Mouse (Mus musculus) urinary bladder, postnatal 10 days (tissue): ENCODE data around the gene Ly6g6e.
A peak's percentile ranks its signal among the peaks of the same experiment; 100 is the strongest.

ENCODE experiments used
- DNase-seq: peaks from one replicate; pipeline ENCODE4 v3.0.0; 2022; ENCODE audit warnings: low spot score

Ly6g6e gene

DNA sequence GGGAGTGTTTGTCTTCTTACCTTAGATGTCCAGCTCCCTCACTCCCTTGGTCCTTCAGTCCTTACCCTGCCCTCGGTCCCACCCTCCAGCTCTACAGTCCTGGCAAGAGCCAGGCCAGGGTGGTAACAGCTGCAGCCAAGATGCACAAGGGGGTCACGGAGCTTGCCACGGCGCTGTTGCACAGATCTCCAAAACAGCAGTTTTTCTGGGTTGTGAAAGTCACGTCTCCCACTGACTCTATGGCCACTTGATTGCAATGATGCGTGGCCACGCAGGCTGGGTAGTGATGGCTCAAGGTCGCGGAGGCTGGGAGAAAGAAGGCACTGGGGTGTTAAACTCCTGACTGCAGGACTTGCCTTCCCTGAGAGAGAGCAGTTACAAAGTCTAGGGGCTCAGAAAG is 5.2 kb upstream of the Ly6g6e start:
- no peak for DNase-seq

DNA sequence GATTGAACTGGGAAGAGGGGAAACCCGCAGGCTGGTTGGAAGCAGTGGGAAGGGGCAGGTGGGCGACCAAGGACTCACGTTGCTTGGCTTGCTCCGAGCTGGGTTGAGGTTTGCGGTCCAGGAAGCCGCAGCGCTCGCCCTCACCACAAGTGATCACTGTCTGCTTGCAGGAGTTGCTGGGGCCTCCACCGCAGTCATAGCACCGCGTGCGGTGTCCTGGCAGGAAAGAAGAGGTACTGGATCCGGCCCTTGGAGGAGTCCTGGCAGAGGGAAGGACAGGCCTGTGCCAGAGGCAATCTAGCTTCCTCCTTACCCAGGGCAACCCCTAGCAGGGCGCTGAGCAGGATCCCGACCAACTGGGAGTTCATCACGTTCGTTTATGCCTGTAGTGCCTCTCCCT is 2.6 kb upstream of the Ly6g6e start:
- DNase-seq, result no peak

DNA sequence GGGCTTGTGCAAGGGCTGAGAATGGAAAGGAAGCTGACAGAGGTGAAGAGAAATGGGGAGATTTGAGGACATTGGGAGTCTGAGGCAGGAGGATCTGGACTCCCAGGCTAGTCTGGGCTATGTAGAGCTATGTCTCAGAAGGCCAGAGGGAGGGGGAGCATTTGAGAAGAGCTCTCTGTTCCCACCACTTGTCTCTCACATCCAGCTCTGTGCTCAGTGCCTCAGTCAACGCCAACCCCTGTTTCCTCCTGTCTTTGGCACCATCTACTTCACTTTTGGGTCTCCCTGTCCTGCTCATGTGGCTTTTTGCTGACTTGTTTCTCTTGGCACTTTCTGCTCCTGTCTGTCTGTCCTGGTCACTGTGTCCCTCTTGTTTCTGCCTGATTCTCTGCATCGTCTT is 583 bp downstream of the Ly6g6e start:
- DNase-seq, result no peak

DNA sequence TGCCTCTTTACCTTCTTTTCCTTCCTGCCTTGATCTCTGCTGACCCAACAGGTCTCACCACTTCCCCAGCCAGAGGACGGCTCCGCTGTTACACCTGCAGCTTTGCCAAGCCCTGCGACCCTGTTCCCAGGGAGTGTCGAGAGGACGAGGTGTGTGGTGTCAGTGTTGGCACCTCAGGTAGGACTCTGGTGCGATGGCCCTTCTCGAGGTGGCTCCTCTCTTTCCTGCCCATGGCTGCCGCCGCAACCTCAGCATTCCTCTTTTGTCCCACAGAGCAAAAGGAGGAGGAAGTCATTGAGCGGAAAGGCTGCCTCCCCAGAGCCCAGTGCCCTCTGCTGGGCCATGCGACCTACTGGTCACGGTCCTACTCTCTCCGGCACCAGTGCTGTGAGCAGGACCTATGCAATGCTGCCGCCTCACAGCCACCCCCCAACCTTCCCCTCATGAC is 1.1 kb downstream of the Ly6g6e start, which contains the start of gene Ly6g6d:
Gene Ly6g6d, minus strand, starts transcription at position 280 of the 448 bp plus-strand sequence.
- no peak for DNase-seq

DNA sequence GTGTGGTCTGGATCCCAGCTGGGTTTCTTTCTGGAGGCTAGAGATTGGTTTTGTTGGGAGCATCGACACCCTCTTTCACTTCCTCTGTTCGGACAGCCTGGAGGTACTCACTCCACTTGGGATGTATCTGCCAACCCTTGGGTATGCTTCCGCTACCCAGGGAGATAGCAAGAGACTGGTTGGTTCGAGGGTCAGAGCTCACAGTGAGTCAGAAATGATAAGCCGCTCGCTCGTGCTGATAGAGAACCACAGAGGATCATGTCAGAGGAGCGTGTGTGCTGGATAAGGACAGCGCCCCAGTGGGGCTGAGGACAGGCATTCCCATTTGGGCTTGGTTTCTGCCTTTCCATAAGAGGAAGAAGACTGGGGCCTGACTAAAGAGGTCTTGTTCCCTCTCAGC is 3.1 kb downstream of the Ly6g6e start:
- no peak for DNase-seq

DNA sequence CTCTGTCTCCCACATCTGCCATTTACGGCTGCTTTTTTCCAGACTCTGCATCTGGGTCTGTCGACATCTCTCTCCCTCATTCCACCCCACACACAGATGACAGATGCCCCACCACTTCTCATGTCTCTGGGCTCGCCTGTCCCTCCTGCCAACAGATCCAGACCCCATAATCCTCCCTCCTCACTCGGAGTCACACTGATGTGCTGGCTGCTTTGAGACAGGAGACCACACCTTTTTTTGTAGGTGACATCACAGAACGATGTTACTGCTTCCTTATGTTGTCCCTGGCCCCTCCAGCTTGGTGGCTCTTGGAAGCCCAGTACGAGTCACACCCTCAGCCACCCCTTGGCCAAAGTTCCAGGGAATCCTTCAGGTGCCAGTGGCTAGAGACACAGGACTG is 3.5 kb downstream of the Ly6g6e start:
- DNase-seq, result no peak

DNA sequence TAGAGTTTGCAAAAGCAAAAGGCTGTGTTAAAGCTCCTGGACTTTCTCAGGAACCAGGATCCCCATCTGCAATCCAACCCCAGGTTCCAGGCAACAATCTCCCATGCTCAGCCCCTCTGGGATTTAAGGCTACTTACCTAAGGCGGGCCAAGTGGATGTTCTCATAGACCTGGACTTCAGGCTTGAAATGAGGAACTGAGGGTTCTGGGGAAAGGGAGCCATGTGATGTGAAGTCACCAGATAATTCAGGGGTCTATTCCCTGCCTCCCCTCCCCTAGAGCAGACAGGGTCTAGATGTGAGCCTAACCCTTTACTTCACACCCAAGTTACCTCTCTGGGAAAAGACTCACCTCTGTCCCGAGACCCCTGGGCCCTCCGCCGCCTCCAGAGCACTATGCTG is 4.0 kb downstream of the Ly6g6e start:
- no peak for DNase-seq

DNA sequence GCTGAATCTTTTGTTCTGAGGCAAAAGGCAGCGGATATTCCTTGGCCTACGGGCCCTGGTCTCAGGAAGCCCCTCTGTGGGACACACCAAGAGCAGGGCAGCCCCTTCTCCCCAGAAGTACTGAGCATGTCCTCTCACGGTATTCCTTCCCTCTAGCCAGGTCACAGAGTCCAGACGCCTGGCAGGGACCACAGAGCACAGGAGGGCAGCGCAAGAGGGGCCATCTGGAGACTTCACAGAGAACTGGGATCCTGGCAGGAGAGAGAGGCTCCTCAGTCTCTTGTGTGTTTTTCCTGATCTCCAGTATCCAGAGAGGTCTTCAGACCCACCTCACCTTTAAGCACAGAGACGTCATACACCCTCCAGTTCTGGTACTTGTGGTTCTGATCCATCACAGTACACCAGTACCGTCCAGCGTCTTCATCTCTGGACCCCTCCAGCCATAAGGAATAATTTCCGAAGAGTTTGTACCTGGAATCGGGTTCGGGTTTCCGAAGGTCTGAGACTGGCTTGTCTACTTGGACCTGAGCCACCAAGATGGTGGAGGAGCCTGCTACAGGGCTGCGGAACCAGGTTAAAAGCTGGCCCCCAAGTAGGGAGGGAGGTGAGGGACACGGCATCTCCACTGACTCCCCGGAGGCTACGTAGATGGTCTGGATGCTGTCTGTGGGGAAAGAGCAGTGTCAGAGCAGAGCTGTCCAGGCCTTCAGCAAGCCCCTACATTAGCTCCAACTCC is 6.3 kb downstream of the Ly6g6e start:
- DNase-seq, result no peak

DNA sequence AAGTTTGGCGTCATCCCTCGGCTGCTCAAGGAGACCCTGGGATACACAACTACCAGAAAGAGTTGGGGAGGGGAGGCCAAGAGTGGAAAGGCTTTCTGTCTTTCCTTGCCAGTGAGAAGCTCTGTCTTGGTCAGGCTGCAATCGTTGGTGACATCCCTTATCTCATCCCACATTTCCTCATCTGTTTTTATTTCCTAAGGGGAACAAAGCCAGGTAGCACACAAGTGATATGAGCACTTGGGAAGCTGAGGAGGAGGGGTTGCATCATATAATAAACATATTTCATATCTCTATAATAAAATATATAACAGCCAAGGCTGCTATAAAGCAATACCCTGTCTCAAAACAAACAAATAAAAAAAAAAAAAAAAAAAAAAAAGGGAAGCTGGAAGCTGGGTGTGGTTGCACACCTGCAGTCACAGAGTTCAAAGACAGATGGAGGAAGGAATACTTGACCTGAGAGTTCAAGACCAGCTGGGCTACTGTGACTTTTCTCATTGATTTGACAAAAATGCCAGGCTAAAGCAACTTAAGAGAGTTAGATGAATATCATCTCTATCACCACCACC is 7.3 kb downstream of the Ly6g6e start:
- DNase-seq, result no peak

DNA sequence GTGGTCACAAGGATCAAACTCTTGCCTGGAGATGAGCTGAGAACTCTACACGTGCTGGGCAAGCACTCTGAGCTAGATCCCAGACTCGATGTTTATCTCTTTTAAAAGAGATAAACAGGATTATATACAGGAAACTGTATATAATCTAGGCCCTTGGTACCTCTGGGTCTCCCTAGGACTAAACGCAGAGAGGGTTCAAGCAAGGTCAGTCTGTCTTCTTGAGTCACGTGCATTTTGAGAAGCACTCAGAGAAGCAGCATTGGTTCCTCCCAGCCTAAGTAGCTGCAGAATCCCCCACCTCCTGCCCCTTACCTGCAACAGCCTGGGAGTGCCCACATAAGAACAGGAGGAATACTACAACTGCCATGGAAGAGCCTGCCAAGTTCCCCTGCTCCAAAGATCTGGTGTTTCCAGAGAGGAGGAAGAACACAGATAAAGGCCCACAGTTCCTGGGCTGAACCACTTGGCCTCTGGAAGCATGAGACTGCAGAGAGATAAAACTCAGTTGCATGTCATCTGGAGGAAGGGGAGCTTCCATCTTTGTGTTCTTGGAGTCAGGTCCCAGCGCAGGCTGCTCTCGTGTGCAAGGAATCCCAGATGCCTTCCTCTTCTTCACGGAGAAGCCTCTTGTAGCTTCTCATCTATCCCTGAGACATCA is 8.6 kb downstream of the Ly6g6e start, which contains the start of gene Ly6g6f:
Gene Ly6g6f, minus strand, starts transcription at position 403 of the 658 bp plus-strand sequence.
- no peak for DNase-seq

DNA sequence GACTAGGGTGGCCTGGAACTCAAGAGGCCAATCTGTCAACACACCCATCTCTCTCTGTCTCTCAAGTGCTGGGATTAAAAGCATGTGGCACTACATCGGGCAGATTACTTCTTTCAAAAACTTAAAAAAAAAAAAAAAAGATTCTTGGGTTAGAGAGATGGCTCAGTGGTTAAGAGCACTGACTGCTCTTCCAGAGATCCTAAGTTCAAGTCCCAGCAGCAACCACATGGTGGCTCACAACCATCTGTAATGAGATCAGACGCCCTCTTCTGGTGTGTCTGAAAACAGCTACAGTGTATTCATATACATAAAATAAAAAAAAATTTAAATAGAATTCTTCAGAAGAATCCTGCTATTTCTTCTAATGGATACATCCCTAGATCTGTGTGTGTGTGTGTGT is 11.4 kb downstream of the Ly6g6e start:
- no peak for DNase-seq

DNA sequence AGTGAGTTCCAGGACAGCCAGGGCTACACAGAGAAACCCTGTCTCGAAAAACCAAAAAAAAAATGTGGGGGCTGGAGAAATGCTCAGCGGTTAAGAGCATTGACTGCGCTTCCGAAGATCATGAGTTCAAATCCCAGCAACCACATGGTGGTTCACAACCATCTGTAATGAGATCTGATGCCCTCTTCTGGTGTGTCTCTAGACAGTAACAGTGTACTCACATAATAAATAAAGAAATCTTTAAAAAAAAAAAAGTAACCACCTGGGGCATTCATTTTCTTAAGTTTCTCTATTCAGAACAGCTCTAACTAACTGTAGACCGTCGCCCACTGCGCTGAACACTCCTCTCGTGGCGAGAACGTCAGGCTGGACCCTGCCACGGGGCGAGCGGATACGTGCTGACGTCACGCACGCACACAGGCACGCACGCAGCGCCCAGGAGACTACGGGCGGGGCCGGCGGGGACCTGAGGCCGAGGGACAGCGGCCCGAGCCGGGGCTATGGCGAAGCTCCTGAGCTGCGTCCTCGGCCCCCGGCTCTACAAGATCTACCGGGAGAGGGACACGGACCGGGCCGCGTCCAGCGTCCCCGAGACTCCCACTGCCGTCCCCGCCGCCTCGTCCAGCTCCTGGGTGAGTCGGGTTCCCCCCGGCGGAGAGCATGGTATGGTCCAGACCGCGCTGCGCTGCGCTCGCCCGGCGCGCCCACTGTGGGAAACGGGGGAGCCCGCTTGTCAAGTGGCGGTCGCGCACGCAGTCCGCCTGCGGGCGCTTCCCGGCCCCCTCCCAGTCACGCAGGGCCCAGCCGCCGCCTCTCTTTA is 12.3 kb downstream of the Ly6g6e start, which contains the start of gene Abhd16a:
Gene Abhd16a, plus strand, starts transcription at position 439 of the 820 bp plus-strand sequence.
- DNase-seq, result peak; percentile 72

DNA sequence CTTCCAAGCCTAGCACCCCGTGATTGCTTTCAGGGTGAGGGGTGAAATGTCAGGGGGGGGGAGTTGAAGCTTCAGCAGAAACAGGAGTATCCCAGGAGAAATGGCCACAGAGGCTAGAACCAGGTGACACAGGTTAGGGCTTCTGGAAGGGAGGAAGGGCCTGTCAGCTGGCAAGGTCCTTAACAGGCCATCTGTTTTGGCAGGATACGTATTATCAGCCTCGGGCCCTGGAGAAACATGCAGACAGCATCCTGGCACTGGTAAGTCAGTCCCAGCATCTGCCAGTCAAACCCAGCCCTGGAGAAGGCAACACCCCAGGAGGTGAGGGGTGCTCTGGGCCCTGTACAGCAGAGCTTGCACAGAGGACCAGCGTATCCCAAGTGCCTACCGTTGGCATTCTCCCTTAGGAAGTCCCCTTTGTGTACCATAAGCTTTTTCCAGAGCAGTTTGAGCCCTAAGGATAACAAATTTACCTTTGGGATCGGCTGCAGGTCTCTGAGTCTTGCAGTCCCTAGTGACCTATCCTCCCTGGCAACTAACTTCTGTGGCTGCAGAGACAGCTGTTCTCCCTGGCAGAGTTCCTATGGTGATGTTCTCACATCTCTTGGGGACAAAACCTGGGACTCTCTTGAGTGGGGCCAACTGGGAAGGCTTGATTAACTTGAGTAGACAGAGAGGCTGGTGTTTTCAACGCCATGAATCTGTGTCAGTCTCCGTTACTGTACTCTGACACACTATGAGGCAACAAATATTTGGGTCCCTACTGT is 13.6 kb downstream of the Ly6g6e start:
- no peak for DNase-seq

DNA sequence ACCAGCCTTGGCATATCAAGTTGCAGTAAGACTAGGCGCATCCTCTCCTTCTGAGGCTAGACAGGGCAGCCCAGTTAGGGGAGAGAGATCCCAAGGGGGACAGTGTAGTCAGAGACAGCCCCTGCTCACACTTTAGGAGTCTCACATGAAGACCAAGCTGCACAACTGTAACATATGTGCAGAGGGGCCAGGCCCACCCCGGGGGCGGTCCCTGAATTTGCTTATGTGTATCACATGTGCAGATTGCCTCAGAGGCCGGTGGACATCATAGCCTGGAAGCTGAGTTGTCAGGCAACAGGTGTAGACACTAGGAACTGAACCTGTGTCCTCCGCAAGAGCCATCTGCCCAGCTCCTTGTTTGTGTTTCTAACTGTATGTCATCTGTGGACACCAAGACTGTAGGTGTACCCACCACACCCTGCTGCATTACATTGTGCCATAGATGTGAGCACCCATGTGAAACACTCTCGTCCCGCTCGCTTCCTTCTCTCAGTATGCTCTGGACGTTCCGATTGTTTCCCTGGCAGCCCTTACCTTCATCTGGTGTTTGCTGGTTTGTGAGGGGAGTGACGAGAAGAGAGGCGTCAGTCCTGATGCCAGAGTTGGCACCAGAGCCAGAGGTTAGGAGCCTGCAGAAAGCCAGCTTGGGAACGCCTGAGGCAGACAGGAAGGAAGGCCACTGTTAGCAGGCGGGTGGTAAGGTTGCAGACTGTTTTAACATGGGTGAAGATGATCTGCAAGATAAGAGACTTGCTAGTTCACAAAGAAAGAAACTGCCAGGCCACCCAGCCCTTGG is 15.9 kb downstream of the Ly6g6e start:
- no peak for DNase-seq

DNA sequence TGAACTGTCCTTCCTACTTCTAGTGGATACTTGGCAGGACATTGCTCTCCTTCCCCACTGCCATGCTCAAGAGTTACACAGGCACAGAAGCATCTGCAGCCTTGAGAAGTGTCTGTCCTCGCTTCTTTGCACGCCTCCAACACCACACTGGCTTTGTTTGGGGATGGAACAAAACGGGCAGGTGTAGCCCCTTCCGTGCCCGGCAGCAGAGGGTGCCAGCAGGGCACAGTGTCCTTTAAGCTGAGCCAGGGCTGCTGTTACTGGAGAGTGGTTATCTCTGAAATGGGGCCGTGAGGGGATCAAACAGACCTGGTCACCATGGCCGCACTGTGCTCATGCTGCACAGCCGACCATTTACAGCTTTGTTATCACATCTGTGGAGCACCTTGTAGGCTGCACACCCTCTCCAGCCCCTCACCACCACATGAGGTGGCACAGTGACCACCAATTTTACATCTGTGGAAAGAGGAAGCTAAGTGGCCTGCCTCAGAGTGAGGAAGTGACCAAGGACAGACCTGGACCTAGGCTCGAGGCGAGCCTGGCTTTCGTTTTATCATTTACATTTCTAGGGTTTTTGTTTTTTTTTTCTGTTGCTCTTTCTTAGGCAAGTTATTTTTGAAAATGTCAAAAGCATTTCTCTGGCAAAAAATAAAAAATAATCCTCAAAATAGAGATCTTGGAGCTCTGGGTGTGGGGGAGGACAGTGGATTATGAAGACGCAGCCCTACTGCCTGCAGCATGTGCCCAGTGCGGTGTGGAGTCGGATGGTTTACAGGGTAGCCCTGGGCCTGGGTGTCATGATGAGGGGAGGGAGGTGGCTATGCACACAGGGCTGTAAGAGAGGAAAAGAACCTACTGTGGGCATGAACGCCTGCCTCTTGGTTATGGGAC is 18.0 kb downstream of the Ly6g6e start:
- no peak for DNase-seq

DNA sequence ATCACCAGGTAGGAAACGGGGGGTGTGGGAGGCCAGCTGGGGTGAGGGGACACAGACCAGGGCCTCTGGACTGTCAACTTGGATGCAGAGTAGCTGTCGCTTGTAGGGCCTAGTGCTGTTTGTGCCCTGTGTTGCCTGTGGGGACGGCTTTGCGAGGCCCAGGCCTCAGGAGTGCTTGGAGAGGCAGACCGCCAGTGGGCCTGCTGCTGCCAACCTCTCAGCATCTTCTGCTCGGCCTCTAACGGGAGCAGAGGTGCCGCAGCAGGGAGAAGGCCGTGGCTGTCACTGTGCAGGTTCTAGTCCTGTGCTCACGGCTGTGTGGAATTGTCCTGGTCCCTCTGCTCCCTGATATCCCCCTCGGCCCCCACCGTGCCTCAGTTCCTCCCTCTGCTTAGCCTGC is 19.9 kb downstream of the Ly6g6e start:
- no peak for DNase-seq

DNA sequence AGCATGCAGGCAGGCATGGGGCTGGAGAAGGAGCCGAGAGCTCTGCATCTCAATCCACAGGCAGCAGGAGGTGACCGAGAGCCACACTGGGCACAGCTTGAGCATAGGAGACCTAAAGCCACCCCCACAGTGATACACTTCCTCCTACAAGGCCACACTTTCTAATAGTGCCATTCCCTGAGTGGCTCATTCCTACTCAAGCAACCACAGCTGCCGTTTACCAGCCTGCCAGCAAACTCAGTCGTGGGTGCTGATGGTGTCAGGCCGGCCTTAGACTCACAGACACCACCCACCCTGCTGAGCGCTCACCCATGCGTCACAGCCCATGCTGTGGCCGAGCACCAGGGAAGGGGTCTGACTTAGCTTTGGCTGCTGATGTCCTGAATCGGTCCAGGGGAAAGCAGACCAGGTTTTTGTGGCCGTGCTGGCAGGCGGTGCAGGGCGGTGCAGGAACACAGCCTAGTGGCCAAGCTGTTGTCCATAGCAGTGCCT is 20.5 kb downstream of the Ly6g6e start:
- no peak for DNase-seq

DNA sequence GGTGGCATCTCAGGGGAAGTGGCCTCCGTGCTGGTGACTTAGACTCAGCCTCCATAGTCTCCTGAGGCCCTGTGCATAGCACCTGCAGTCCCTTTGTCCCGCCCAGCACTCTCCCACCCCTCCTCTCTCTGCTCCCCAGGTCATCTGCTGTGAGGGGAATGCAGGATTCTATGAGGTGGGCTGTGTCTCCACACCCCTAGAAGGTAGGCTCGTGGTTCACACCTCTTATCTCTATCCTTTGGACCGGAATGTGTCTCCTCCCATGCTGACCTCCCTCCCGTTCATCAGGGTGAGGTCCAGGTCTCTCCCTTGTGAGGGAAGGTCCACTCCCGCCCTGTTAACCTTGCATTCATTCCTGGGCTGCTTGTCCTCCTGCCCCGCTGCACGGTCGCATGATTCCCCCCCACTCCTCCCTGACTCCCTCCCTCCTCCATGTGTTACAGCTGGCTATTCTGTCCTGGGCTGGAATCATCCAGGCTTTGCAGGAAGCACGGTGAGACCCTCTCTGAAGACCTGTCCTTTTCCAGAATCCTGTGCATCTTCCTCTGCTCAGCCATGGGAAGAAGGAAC is 23.6 kb downstream of the Ly6g6e start:
- DNase-seq, result no peak

DNA sequence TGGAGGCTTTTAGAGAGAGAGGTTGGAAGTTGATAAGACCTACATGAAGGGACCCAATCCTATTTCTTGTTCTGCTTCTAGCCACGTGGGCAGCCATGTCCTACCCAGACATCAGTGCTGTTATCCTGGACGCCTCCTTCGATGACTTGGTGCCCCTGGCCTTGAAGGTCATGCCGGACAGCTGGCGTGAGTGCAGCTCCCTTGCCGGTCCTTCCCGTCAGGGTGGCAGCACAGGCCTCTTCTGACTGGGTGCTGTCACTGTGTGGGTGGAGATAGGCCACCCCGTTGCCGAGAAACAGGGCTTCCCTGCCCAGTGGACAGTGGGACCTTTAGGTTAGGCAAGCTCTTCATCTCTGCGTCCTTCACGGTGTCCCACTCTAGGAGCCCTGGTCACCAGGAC is 24.5 kb downstream of the Ly6g6e start:
- DNase-seq, result no peak
